ENCODE assay signal across 17 mouse cellular contexts in the genomic region with DNA sequence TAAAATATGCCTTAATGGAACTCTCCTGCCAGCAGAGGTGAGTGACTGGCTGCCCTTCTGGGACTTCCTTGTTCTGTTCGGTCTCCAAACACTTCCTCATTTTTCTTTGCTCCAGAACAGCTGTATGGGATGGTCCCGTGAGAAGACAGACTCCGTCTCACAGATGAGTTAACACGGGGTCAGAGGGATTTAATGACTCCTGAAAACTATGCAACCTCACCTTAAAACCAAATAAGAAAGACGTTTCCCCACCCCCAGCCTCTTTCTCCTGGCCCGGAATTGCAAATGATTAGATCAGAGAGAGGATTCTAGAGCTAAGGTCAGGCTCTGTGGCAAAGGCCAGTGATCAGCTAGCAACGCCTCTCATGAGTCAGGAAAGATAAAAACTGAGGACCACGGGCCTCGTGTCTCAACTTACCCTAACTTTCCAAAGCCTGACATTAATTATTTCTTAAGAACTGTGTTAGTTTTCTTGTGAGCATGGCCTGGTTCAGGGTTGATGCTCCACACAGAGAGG. TPM values are rescaled to one million over a fixed set of nuclear protein-coding genes. Genes with fewer than 3 reads are reported as not detected.
A peak's percentile ranks its signal among the peaks of the same experiment; 100 is the strongest.
DNase-seq lines count a peak whose midpoint lies in the region; ATAC-seq lines count a peak whose summit lies in the region.
"Had no signal": no experiment of that assay in that cellular context is flagged by ENCODE, and none has a peak within 500 bp of the region (broad histone marks: within the 10 kb centered on the region; RNA-seq: fewer than 3 reads in every experiment).

No protein-coding gene starts in this region.

- DNase-seq in liver (no peak), ZHBTc4 (ENCODE audit: low read depth, low spot score) (peak; percentile 63)
- no peak for DNase-seq in cerebellum, adult 18-20 months
- DNase-seq in left cerebral cortex, adult 9 months (ENCODE audit: low spot score in 2 of 2) = no peak
- DNase-seq in Muller cell, postnatal 12 days (ENCODE audit: inconsistent ontology term) = no peak
- DNase-seq: adrenal gland, adult 8-10 months; cerebellum, postnatal 25 days; heart, postnatal 14 days had no signal

- H3K4me3 ChIP-seq in liver, embryonic 12.5 days = no peak overlapping the region
- H3K4me3 ChIP-seq in intestine, embryonic 16.5 days (ENCODE audit: low read length) = no peak overlapping the region
- no peak overlapping the region for H3K4me3 ChIP-seq in stomach, embryonic 16.5 days (replicated peaks; ENCODE audit: low read length)
- H3K4me3 ChIP-seq: embryonic facial prominence, embryonic 13.5 days; forebrain, embryonic 12.5 days; megakaryocyte, embryonic 14.5 days; neural tube, embryonic 13.5 days had no signal

- ATAC-seq in liver, embryonic 12.5 days = no peak
- peak; percentile 84 for ATAC-seq in intestine, embryonic 16.5 days
- peak; percentile 39; the same call in 1 of the 2 replicates for ATAC-seq in stomach, embryonic 16.5 days (ENCODE audit: insufficient read depth, low FRiP score)

- H3K27ac ChIP-seq in liver, embryonic 12.5 days = no peak overlapping the region
- peak overlapping the region; percentile 9; the same call in 1 of the 2 replicates for H3K27ac ChIP-seq in intestine, embryonic 16.5 days (ENCODE audit: low read length)
- H3K27ac ChIP-seq in stomach, embryonic 16.5 days (ENCODE audit: low read length) = no peak overlapping the region
- H3K27ac ChIP-seq: embryonic facial prominence, embryonic 13.5 days; forebrain, embryonic 12.5 days; neural tube, embryonic 13.5 days had no signal

- H3K4me2 ChIP-seq in liver, embryonic 12.5 days = 0 out of 2 replicates have a peak overlapping the region, but pooled peaks have one; percentile 8
- H3K4me2 ChIP-seq in intestine, embryonic 16.5 days (ENCODE audit: low read depth, low read length) = peak overlapping the region; percentile 2; the same call in 1 of the 2 replicates
- no peak overlapping the region for H3K4me2 ChIP-seq in stomach, embryonic 16.5 days (ENCODE audit: low read depth, low read length)
- H3K4me2 ChIP-seq: embryonic facial prominence, embryonic 13.5 days; forebrain, embryonic 12.5 days; neural tube, embryonic 13.5 days had no signal

- peaks cover 11% of the 10 kb centered on the region for H3K4me1 ChIP-seq in liver, embryonic 12.5 days
- no peaks in the 10 kb centered on the region; the same call in 1 of the 2 replicates for H3K4me1 ChIP-seq in intestine, embryonic 16.5 days (ENCODE audit: control insufficient read depth, insufficient read depth, low read length)
- H3K4me1 ChIP-seq in stomach, embryonic 16.5 days (ENCODE audit: control insufficient read depth, insufficient read depth, low read length) = no peaks in the 10 kb centered on the region
- H3K4me1 ChIP-seq: embryonic facial prominence, embryonic 13.5 days; forebrain, embryonic 12.5 days; neural tube, embryonic 13.5 days had no signal

- no peak overlapping the region for H3K9ac ChIP-seq in liver, embryonic 12.5 days
- H3K9ac ChIP-seq in intestine, embryonic 16.5 days (ENCODE audit: low read depth, low read length) = no peak overlapping the region
- no peak overlapping the region for H3K9ac ChIP-seq in stomach, embryonic 16.5 days (ENCODE audit: low read length)
- H3K9ac ChIP-seq: embryonic facial prominence, embryonic 13.5 days; forebrain, embryonic 12.5 days; neural tube, embryonic 13.5 days had no signal

- WGBS in liver, embryonic 12.5 days (ENCODE audit: insufficient replicate concordance) = 21% methylated on average over 9 of the region's 9 CpGs
- WGBS in intestine, embryonic 16.5 days = 42% methylated on average over 9 of the region's 9 CpGs
- WGBS in stomach, embryonic 16.5 days = 28% methylated on average over 9 of the region's 9 CpGs

- H3K36me3 ChIP-seq in liver, embryonic 12.5 days = no peaks in the 10 kb centered on the region
- H3K36me3 ChIP-seq in intestine, embryonic 16.5 days (ENCODE audit: control insufficient read depth, insufficient read depth, low read length) = no peaks in the 10 kb centered on the region
- H3K36me3 ChIP-seq in stomach, embryonic 16.5 days (ENCODE audit: control insufficient read depth, insufficient read depth, low read length) = no peaks in the 10 kb centered on the region
- H3K36me3 ChIP-seq: embryonic facial prominence, embryonic 13.5 days; forebrain, embryonic 12.5 days; neural tube, embryonic 13.5 days had no signal

- H3K9me3 ChIP-seq in liver, embryonic 12.5 days (replicated peaks) = no peaks in the 10 kb centered on the region
- H3K9me3 ChIP-seq in intestine, embryonic 16.5 days (ENCODE audit: control insufficient read depth, low read length) = no peaks in the 10 kb centered on the region
- no peaks in the 10 kb centered on the region for H3K9me3 ChIP-seq in stomach, embryonic 16.5 days (replicated peaks; ENCODE audit: control insufficient read depth, low read length)
- H3K9me3 ChIP-seq: embryonic facial prominence, embryonic 13.5 days; forebrain, embryonic 12.5 days; megakaryocyte, embryonic 14.5 days; neural tube, embryonic 13.5 days had no signal

- H3K27me3 ChIP-seq in liver, embryonic 12.5 days (replicated peaks) = no peaks in the 10 kb centered on the region
- no peaks in the 10 kb centered on the region for H3K27me3 ChIP-seq in intestine, embryonic 16.5 days (replicated peaks; ENCODE audit: control insufficient read depth, insufficient read depth, low read length)
- H3K27me3 ChIP-seq in stomach, embryonic 16.5 days (ENCODE audit: control insufficient read depth, insufficient read depth, low read length) = no peaks in the 10 kb centered on the region
- H3K27me3 ChIP-seq: embryonic facial prominence, embryonic 13.5 days; forebrain, embryonic 12.5 days; megakaryocyte, embryonic 14.5 days; neural tube, embryonic 13.5 days had no signal

RNA-seq across cellular contexts. Expression of gene Mlana, which starts 22.0 kb away (rescaled TPM):
- polyA plus RNA-seq in liver, embryonic 12.5 days (2016; fragmentation: Nextera tagmentation; extraction: Ambion mirVana) = not detected in 2 replicates
- not detected in 2 replicates for polyA plus RNA-seq in intestine, embryonic 16.5 days (2015; fragmentation: Nextera tagmentation; extraction: Ambion mirVana)
- not detected in 2 replicates for polyA plus RNA-seq in stomach, embryonic 16.5 days (2015; fragmentation: Nextera tagmentation; extraction: Ambion mirVana)
- polyA plus RNA-seq: forebrain, embryonic 12.5 days; liver, embryonic 16.5 days; midbrain, postnatal 0 days; neural tube, embryonic 13.5 days had no signal

RNA-seq across cellular contexts. Expression of gene Ermp1, which starts 27.4 kb away (rescaled TPM):
- 18.3 and 19.3 TPM in 2 replicates for polyA plus RNA-seq in liver, embryonic 12.5 days (2016; fragmentation: Nextera tagmentation; extraction: Ambion mirVana)
- polyA plus RNA-seq in intestine, embryonic 16.5 days (2015; fragmentation: Nextera tagmentation; extraction: Ambion mirVana) = 7.5 and 8.7 TPM in 2 replicates
- 17.2 and 17.9 TPM in 2 replicates for polyA plus RNA-seq in stomach, embryonic 16.5 days (2015; fragmentation: Nextera tagmentation; extraction: Ambion mirVana)
